Mouse (Mus musculus) heart, embryonic 13.5 days (tissue): ENCODE measurements around the gene Larp1. TPM values are rescaled to one million over a fixed set of nuclear protein-coding genes. Genes with fewer than 3 reads are reported as not detected.
"Not testable (repeated sequence)": the region's sequence is repeated elsewhere in the genome, so short reads cannot be mapped to it uniquely, and the experiment has no call there.

Source experiments
- ATAC-seq: fragments of 200-750 bp; cut with Nextera tagmentation; 2 replicates; pipeline ENCODE4 v1.8.0; 2017; ENCODE audit warnings: moderate TSS enrichment; ENCODE audit not compliant: insufficient number of reproducible peaks, low FRiP score, low TSS enrichment; ENCODE audit errors: extremely low read depth
- H3K27ac ChIP-seq: fragments of 300-500 bp; sonication (generic); replicated peaks from 2 replicates; pipeline ENCODE4 v1.5.1; 2015; ENCODE audit warnings: moderate library complexity, mild to moderate bottlenecking, inconsistent platforms
- H3K27me3 ChIP-seq: fragments of 300-500 bp; sonication (generic); replicated peaks from 2 replicates; pipeline ENCODE4 v1.6.1; 2015; ENCODE audit warnings: mild to moderate bottlenecking, inconsistent platforms
- H3K36me3 ChIP-seq: fragments of 300-500 bp; sonication (generic); 2 replicates; pipeline ENCODE4 v1.6.1; 2015; ENCODE audit warnings: mild to moderate bottlenecking, inconsistent platforms
- H3K4me1 ChIP-seq: fragments of 300-500 bp; sonication (generic); 2 replicates; pipeline ENCODE4 v1.6.1; 2015; ENCODE audit warnings: inconsistent platforms
- H3K4me2 ChIP-seq: fragments of 300-500 bp; sonication (generic); 2 replicates; pipeline ENCODE4 v1.6.1; 2015; ENCODE audit warnings: inconsistent platforms, mild to moderate bottlenecking, moderate library complexity
- H3K4me3 ChIP-seq: fragments of 300-500 bp; sonication (generic); 2 replicates; pipeline ENCODE4 v1.5.1; 2015; ENCODE audit warnings: moderate library complexity, mild to moderate bottlenecking, inconsistent platforms
- H3K9ac ChIP-seq: fragments of 300-500 bp; sonication (generic); 2 replicates; pipeline ENCODE4 v1.6.1; 2015; ENCODE audit warnings: inconsistent platforms, mild to moderate bottlenecking, moderate library complexity
- H3K9me3 ChIP-seq: fragments of 300-500 bp; sonication (generic); 2 replicates; pipeline ENCODE4 v1.6.1; 2016; ENCODE audit warnings: inconsistent platforms
- WGBS: fragments of 180-500 bp; shearing (Covaris S2); methylation state at CpG from one replicate; pipeline ENCODE4 v1.1.7; 2015; ENCODE audit warnings: mixed read lengths; 5-methylcytosine and 5-hydroxymethylcytosine counted together
- polyA plus RNA-seq: library from polyadenylated mRNA; unstranded; fragments of >200 nt; fragmentation: Nextera tagmentation; extraction: Ambion mirVana; gene quantifications from 2 replicates; pipeline ENCODE4 v1.2.1, GENCODE M21; 2015

Gene Larp1
- polyA plus RNA-seq, 1 experiment from 2014 or later, result 11.7 TPM

DNA sequence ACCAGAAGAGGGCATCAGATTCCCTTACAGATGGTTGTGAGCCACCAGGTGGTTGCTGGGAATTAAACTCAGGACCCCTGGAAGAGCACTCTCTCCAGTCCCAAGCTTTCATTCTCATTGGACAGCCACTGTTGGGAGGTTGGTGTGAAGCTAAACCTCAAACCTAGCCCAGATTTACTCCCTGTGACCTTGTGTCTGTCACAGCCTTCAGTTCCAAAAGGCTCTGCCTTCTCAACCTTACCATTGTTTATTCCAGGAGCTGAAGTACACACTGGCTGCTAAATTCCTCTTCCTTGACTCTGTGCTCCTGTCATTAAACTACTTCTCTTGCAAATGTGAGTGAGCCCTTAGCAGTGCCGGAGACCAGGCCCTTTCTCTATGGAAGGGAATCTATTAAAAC, 20.1 kb downstream of the Larp1 start:
- Histone ChIP-seq H3K27me3 (no peaks in the 10 kb centered on the region), H3K36me3 (no peaks in the 10 kb centered on the region), H3K4me3 (no peak overlapping the region), H3K4me2 (no peak overlapping the region), H3K9ac (no peak overlapping the region), H3K4me1 (peaks cover 85% of the 10 kb centered on the region), H3K9me3 (no peaks in the 10 kb centered on the region), H3K27ac (no peak overlapping the region)
- 90% methylated on average over 1 of the region's 1 CpGs for WGBS
- no peak for ATAC-seq

GRCm38 (mm10) chr11:58029869-58030268, 21.0 kb downstream of the Larp1 start:
- H3K9me3 ChIP-seq, result no peaks in the 10 kb centered on the region
- H3K9ac ChIP-seq, result no peak overlapping the region
- no peaks in the 10 kb centered on the region for H3K36me3 ChIP-seq
- 76% methylated on average over 2 of the region's 2 CpGs for WGBS
- ATAC-seq, result no peak
- no peak overlapping the region for H3K27ac ChIP-seq
- no peak overlapping the region for H3K4me2 ChIP-seq
- peaks cover 85% of the 10 kb centered on the region for H3K4me1 ChIP-seq
- H3K4me3 ChIP-seq, result no peak overlapping the region
- H3K27me3 ChIP-seq, result no peaks in the 10 kb centered on the region

DNA sequence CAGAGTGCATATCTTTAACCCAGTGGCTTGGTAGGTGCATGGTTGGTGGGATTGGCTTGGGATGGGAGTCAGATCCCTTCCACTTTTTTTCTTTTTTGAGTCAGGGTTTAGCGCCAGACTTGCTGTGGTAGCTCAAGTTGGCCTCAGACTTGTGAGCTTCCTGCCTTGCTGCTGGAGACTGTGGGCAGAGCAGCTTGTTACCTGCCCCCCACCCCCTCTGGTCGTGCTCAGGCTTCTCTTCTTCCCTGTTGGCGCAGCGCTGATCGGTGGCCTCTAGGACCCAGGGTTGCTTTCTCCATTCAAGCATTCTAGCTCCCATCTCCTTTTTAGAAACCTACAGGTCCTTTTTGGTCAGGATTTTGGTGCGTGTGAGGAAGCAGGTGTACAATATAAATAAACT, 22.3 kb downstream of the Larp1 start:
- Histone ChIP-seq H3K9ac (no peak overlapping the region), H3K9me3 (no peaks in the 10 kb centered on the region), H3K4me3 (no peak overlapping the region), H3K4me1 (peaks cover 80% of the 10 kb centered on the region), H3K27me3 (no peaks in the 10 kb centered on the region), H3K4me2 (no peak overlapping the region), H3K27ac (no peak overlapping the region), H3K36me3 (no peaks in the 10 kb centered on the region)
- WGBS, result 70% methylated on average over 6 of the region's 6 CpGs
- no peak for ATAC-seq

- Histone ChIP-seq H3K27me3 (no peaks in the 10 kb centered on the region), H3K9ac (peak overlapping the region; percentile 56; the same call in 1 of the 2 replicates), H3K36me3 (no peaks in the 10 kb centered on the region), H3K4me1 (peaks cover 80% of the 10 kb centered on the region), H3K9me3 (no peaks in the 10 kb centered on the region), H3K27ac (peak overlapping the region; percentile 74), H3K4me2 (peak overlapping the region; percentile 32), H3K4me3 (no peak overlapping the region)
- WGBS, result 32% methylated on average over 3 of the region's 3 CpGs
- ATAC-seq, result no peak
Measured at GRCm38 (mm10) chr11:58033635-58034034, 24.8 kb downstream of the Larp1 start.

DNA sequence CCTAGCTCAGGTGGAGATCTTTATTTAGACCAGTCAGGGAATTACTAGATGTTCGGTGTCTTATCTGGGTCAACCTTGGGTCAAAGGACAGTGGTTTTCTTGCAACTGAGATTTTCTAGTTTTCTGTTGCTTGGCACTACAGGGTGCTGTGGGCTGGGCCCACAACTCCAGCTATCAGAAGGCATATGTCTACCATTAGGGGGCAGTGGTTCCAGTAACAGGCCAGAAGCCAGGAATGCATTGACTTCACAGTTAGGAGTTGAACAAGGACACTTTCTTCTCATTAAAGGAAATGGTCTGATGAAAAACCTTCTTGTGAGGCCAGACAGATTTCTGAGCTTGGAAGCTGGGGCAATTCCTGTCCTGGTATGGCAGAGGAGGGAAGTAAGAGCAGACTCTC, 30.2 kb downstream of the Larp1 start:
- no peaks in the 10 kb centered on the region for H3K9me3 ChIP-seq
- 55% methylated on average over 1 of the region's 1 CpGs for WGBS
- H3K4me3 ChIP-seq, result no peak overlapping the region
- peaks cover 51% of the 10 kb centered on the region for H3K4me1 ChIP-seq
- H3K36me3 ChIP-seq, result peaks cover 28% of the 10 kb centered on the region
- no peak overlapping the region for H3K4me2 ChIP-seq
- no peaks in the 10 kb centered on the region for H3K27me3 ChIP-seq
- H3K27ac ChIP-seq, result no peak overlapping the region; the same call in 1 of the 2 replicates
- H3K9ac ChIP-seq, result no peak overlapping the region
- ATAC-seq, result no peak

GRCm38 (mm10) chr11:58042861-58043431, 34.1 kb downstream of the Larp1 start:
- no peak for ATAC-seq
- 67% methylated on average over 5 of the region's 5 CpGs for WGBS
- peaks cover 24% of the 10 kb centered on the region for H3K4me1 ChIP-seq
- no peaks in the 10 kb centered on the region for H3K27me3 ChIP-seq
- no peak overlapping the region for H3K4me2 ChIP-seq
- no peak overlapping the region for H3K4me3 ChIP-seq
- peaks cover 62% of the 10 kb centered on the region for H3K36me3 ChIP-seq
- 0 out of 2 replicates have a peak overlapping the region, but pooled peaks have one; percentile 9 for H3K27ac ChIP-seq
- no peaks in the 10 kb centered on the region for H3K9me3 ChIP-seq
- no peak overlapping the region for H3K9ac ChIP-seq

DNA sequence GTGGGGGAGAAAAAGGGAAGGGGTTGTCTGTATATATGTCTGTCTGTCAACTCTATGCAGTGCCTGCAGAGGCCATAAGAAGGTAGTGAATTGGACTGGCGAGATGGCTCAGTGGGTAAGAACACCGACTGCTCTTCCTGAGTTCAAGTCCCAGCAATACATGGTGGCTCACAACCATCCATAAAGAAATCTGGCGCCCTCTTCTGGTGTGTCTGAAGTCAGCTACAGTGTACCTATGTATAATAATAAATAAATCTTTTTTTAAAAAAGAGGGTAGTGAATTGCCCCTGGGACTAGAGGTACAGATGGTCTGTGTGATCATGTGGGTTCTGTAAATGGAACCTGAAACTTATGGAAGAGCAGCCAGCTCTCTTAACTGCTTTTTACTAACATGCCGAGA, 37.6 kb downstream of the Larp1 start:
- H3K9me3 ChIP-seq, result no peaks in the 10 kb centered on the region
- WGBS, result 74% methylated on average over 4 of the region's 4 CpGs
- peaks cover 12% of the 10 kb centered on the region for H3K4me1 ChIP-seq
- H3K27ac ChIP-seq, result no peak overlapping the region
- H3K9ac ChIP-seq, result no peak overlapping the region
- H3K27me3 ChIP-seq, result no peaks in the 10 kb centered on the region
- H3K4me3 ChIP-seq, result no peak overlapping the region
- ATAC-seq, result no peak
- H3K36me3 ChIP-seq, result peaks cover 93% of the 10 kb centered on the region
- no peak overlapping the region for H3K4me2 ChIP-seq

DNA sequence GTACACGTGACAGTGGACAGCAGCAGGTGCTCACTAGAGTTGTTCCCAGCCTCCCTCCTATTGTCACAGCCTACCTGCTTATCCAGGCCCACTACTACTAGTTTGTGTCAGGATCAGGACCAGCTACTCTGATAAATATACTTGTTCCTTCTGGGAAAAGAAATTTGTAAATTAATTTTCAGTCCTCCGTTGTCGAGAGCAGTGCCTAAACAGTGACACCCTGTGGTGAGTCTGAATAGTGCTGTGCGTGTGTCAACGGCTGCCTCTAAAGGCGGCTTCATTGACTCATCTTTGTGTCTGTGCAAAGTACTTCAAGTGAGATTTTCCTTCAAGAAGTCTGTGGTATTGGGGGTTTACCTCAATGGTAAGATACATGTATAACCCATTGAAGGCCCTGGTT, 48.6 kb downstream of the Larp1 start:
- Histone ChIP-seq H3K27ac (no peak overlapping the region), H3K4me1 (no peaks in the 10 kb centered on the region)
- 60% methylated on average over 6 of the region's 6 CpGs for WGBS

DNA sequence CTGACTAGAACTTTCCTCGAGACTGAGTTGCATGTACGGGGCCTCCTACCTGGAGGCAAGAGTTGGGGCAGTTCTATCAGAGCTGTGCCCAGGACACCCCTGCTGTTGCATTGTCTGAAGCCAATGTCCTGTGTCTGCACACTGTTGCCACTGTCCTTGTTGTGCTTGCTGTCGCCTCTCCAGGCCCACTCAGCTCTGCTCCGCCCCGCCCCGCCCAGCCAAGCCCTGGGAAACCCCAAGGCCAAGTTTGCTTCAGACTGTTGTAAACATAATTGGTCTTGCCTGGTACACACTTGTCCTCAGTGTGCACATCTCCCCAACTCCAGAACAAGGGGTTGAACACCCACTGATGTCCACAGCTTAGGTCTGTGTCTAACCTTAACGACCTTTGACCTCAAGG, 50.9 kb downstream of the Larp1 start:
- H3K27ac ChIP-seq, H3K9ac ChIP-seq, H3K4me3 ChIP-seq, H3K9me3 ChIP-seq, H3K27me3 ChIP-seq, H3K4me1 ChIP-seq, H3K4me2 ChIP-seq, ATAC-seq: not testable (repeated sequence)
- H3K36me3 ChIP-seq, result peaks cover 73% of the 10 kb centered on the region
- 90% methylated on average over 7 of the region's 7 CpGs for WGBS

More for the DNA sequence above, 48.6 kb downstream of the Larp1 start:
- H3K27me3 ChIP-seq, result no peaks in the 10 kb centered on the region
- H3K4me3 ChIP-seq, result no peak overlapping the region
- peaks cover 94% of the 10 kb centered on the region for H3K36me3 ChIP-seq
- no peak overlapping the region for H3K4me2 ChIP-seq
- H3K9ac ChIP-seq, result no peak overlapping the region
- no peak for ATAC-seq
- H3K9me3 ChIP-seq, result no peaks in the 10 kb centered on the region

DNA sequence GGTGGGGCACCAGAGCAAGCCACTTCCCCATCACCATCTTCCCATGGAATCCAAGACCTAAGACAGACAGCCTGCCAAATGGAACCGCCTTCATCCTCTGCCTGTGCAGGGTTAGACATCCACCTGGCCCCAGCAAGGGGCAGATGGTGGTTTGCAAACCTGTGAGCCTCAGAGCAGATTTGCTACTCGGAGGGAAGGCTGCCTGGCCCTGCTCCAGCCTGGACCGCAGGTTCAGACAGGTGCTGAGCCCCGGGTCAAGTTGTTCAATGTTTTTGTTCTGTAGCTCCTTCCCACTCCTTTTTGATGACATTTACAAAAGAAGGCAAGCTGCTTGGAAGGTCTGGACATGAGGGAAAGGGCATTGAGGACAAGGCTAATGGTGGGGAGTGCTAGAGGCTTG, 52.4 kb downstream of the Larp1 start:
- H3K36me3 ChIP-seq, result peaks cover 59% of the 10 kb centered on the region
- not testable (repeated sequence) for H3K4me3 ChIP-seq, H3K27ac ChIP-seq, H3K9ac ChIP-seq, ATAC-seq, H3K9me3 ChIP-seq, H3K4me1 ChIP-seq, H3K4me2 ChIP-seq, H3K27me3 ChIP-seq
- WGBS, result 90% methylated on average over 4 of the region's 4 CpGs

GRCm38 (mm10) chr11:58062586-58062985, 53.7 kb downstream of the Larp1 start:
- ATAC-seq, result no peak
- H3K4me3 ChIP-seq, result no peak overlapping the region
- no peak overlapping the region for H3K27ac ChIP-seq
- no peaks in the 10 kb centered on the region for H3K4me1 ChIP-seq
- H3K9ac ChIP-seq, result no peak overlapping the region
- no peaks in the 10 kb centered on the region for H3K9me3 ChIP-seq
- H3K27me3 ChIP-seq, result no peaks in the 10 kb centered on the region
- whole genome bisulfite sequencing, result 85% methylated on average over 4 of the region's 4 CpGs
- H3K4me2 ChIP-seq, result no peak overlapping the region
- H3K36me3 ChIP-seq, result peaks cover 45% of the 10 kb centered on the region

DNA sequence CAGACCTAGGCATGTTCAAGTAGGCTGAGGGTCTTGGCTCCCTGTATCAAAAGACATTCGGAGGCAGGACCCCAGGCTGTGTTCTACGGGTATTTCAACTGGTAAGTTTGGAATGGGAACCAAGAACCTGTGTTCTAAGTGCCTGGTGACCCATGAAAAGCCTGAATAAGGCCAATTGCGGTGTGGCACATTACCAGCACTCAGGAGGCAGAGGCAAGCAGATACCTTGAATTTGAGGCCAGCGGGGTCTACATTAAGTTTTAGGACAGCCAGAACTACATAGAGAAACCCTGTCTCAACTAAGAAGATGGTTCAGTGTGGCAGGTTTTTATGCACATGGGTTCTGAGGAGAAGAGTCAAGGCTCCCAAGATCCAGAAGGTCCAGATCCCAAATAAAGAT, 56.2 kb downstream of the Larp1 start:
- Histone ChIP-seq H3K4me3 (no peak overlapping the region), H3K9ac (no peak overlapping the region), H3K36me3 (peaks cover 23% of the 10 kb centered on the region), H3K4me1 (no peaks in the 10 kb centered on the region), H3K27me3 (no peaks in the 10 kb centered on the region), H3K9me3 (no peaks in the 10 kb centered on the region), H3K4me2 (no peak overlapping the region), H3K27ac (no peak overlapping the region)
- 89% methylated on average over 4 of the region's 4 CpGs for WGBS
- no peak for ATAC-seq
